Comparison of ENCODE assay signal across 11 mouse cellular contexts in the genomic region with DNA sequence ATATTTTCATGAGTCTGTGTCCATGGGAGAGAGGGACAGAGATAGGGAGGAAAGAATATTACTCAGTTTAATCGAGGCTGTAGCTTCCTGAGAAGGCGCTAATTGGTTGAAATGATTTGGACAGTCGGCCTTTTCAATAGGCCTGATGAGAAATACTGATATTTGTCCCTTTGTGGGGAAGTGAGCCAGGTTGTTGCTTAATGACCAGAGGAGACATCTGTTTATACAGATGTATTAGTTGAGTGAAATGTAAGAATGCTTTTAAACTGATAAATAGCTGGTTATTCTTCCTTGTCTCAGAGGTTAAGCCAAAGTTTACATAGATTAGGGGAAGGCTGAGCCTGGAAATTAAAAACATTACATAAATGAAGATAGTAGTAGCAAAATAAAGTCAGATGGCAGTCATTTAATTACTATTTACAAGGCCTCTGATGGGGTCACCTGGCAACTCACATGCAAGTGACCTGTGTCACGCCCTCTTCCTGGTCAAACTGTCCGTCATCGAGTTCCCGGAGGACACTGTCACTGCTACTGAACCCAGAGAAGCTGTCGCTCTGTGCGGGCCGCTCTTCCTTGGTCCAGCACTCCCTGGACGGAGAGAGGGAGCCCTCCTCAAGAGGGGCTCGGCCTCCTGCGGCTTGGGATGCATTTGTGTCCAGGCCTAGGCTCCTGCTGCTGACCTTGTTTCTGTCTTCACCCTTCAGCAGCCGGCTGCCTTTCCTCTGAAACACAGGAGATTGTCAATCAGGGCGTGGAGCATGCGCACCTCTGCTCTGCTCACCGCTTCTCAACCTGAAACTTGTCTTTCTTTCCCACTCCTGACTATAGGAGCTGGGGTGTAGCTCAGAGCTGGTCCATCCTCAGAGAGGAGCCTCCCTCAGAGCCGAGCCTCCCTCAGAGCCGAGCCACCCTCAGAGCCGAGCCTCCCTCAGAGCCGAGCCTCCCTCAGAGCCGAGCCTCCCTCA. TPM values are rescaled to one million over a fixed set of nuclear protein-coding genes. Genes with fewer than 3 reads are reported as not detected.
DNase-seq lines count a peak whose midpoint lies in the region; ATAC-seq and TF ChIP-seq lines count a peak whose summit lies in the region.
"Had no signal": no experiment of that assay in that cellular context is flagged by ENCODE, and none has a peak within 500 bp of the region (broad histone marks: within the 10 kb centered on the region; RNA-seq: fewer than 3 reads in every experiment).

No protein-coding gene starts in this region.

- peak overlapping the region; percentile 51 for H3K4me3 ChIP-seq in liver, adult 2 months (ENCODE audit: insufficient read depth, low read depth, low read length)
- no peak overlapping the region for H3K4me3 ChIP-seq in embryonic facial prominence, embryonic 14.5 days (ENCODE audit: low read depth, low read length)
- no peak overlapping the region for H3K4me3 ChIP-seq in intestine, postnatal 0 days (ENCODE audit: low read depth, low read length)
- H3K4me3 ChIP-seq in stomach, embryonic 16.5 days (replicated peaks; ENCODE audit: low read length), result 0 out of 2 replicates have a peak overlapping the region, but pooled peaks have one; percentile 10
- H3K4me3 ChIP-seq: limb, embryonic 12.5 days had no signal

- H3K4me2 ChIP-seq in embryonic facial prominence, embryonic 14.5 days (ENCODE audit: low read depth, low read length), result no peak overlapping the region
- H3K4me2 ChIP-seq in intestine, postnatal 0 days (replicated peaks; ENCODE audit: low read depth), result peak overlapping the region; percentile 48
- 0 out of 2 replicates have a peak overlapping the region, but pooled peaks have one; percentile 21 for H3K4me2 ChIP-seq in stomach, embryonic 16.5 days (ENCODE audit: low read depth, low read length)
- H3K4me2 ChIP-seq: limb, embryonic 12.5 days had no signal

- WGBS in liver, adult 2 months, result 49% methylated on average over 22 of the region's 22 CpGs
- WGBS in embryonic facial prominence, embryonic 14.5 days, result 63% methylated on average over 22 of the region's 22 CpGs
- WGBS in intestine, postnatal 0 days, result 60% methylated on average over 22 of the region's 22 CpGs
- WGBS in stomach, embryonic 16.5 days, result 58% methylated on average over 22 of the region's 22 CpGs

- TF ChIP-seq CTCF in liver, adult 2 months (IDR thresholded peaks at IDR 0.05; ENCODE audit: low read depth, low read length), result no peak
- no peak for TF ChIP-seq CTCF in intestine, postnatal 0 days (IDR thresholded peaks at IDR 0.05; ENCODE audit: low read depth)

- ATAC-seq in embryonic facial prominence, embryonic 14.5 days (ENCODE audit: low read depth), result no peak
- ATAC-seq in intestine, postnatal 0 days, result no peak
- ATAC-seq in stomach, embryonic 16.5 days (ENCODE audit: insufficient read depth, low FRiP score), result no peak
- ATAC-seq: Patski had no signal

- H3K4me1 ChIP-seq in liver, adult 2 months (ENCODE audit: control insufficient read depth, insufficient read depth, low read length), result peaks cover 11% of the 10 kb centered on the region
- H3K4me1 ChIP-seq in embryonic facial prominence, embryonic 14.5 days (ENCODE audit: control insufficient read depth, insufficient read depth, low read length), result no peaks in the 10 kb centered on the region
- H3K4me1 ChIP-seq in intestine, postnatal 0 days (replicated peaks; ENCODE audit: control insufficient read depth, insufficient read depth, low read length), result no peaks in the 10 kb centered on the region
- H3K4me1 ChIP-seq in stomach, embryonic 16.5 days (ENCODE audit: control insufficient read depth, insufficient read depth, low read length), result no peaks in the 10 kb centered on the region
- H3K4me1 ChIP-seq: limb, embryonic 12.5 days had no signal

- peak overlapping the region; percentile 91 for H3K27ac ChIP-seq in liver, adult 2 months (replicated peaks; ENCODE audit: insufficient read depth, low read depth, low read length)
- H3K27ac ChIP-seq in embryonic facial prominence, embryonic 14.5 days (replicated peaks; ENCODE audit: low read depth, low read length), result no peak overlapping the region
- peak overlapping the region; percentile 89 for H3K27ac ChIP-seq in intestine, postnatal 0 days (ENCODE audit: low read depth, low read length)
- H3K27ac ChIP-seq in stomach, embryonic 16.5 days (ENCODE audit: low read length), result peak overlapping the region; percentile 33; the same call in 1 of the 2 replicates
- H3K27ac ChIP-seq: limb, embryonic 12.5 days had no signal

- peak overlapping the region; percentile 64 for H3K9ac ChIP-seq in liver, adult 2 months (ENCODE audit: low read depth, low read length)
- peak overlapping the region; percentile 19; the same call in 1 of the 2 replicates for H3K9ac ChIP-seq in embryonic facial prominence, embryonic 14.5 days (ENCODE audit: low read depth, low read length)
- H3K9ac ChIP-seq in intestine, postnatal 0 days (ENCODE audit: low read depth, low read length), result no peak overlapping the region
- peak overlapping the region; percentile 56 for H3K9ac ChIP-seq in stomach, embryonic 16.5 days (ENCODE audit: low read length)
- H3K9ac ChIP-seq: limb, embryonic 12.5 days had no signal

- TF ChIP-seq POLR2A in liver, adult 2 months (IDR thresholded peaks at IDR 0.05; ENCODE audit: extremely low read depth, insufficient read depth, low read length), result no peak

- peaks cover 4% of the 10 kb centered on the region; the same call in 1 of the 2 replicates for H3K9me3 ChIP-seq in embryonic facial prominence, embryonic 14.5 days (ENCODE audit: control insufficient read depth, low read length)
- 0 out of 2 replicates have a peak, but pooled peaks cover 2% of the 10 kb centered on the region for H3K9me3 ChIP-seq in intestine, postnatal 0 days (ENCODE audit: control insufficient read depth)
- H3K9me3 ChIP-seq in stomach, embryonic 16.5 days (replicated peaks; ENCODE audit: control insufficient read depth, low read length), result peaks cover 14% of the 10 kb centered on the region; the same call in 1 of the 2 replicates

- H3K27me3 ChIP-seq in liver, adult 2 months (ENCODE audit: control insufficient read depth, insufficient read depth, low read length), result no peaks in the 10 kb centered on the region
- H3K27me3 ChIP-seq in embryonic facial prominence, embryonic 14.5 days (replicated peaks; ENCODE audit: control insufficient read depth, insufficient read depth, low read length), result no peaks in the 10 kb centered on the region
- H3K27me3 ChIP-seq in intestine, postnatal 0 days (replicated peaks; ENCODE audit: control insufficient read depth, insufficient read depth, low read length), result no peaks in the 10 kb centered on the region
- H3K27me3 ChIP-seq in stomach, embryonic 16.5 days (ENCODE audit: control insufficient read depth, insufficient read depth, low read length), result no peaks in the 10 kb centered on the region
- H3K27me3 ChIP-seq: limb, embryonic 12.5 days; Patski had no signal

- DNase-seq in liver, adult 2 months (ENCODE audit: extremely low read depth, low read depth, low spot score), result peak; percentile 93
- DNase-seq in liver, result no peak
- no peak for DNase-seq in embryonic facial prominence, embryonic 14.5 days (ENCODE audit: low spot score)
- no peak for DNase-seq in gastrocnemius, postnatal 25 days
- DNase-seq in layer of hippocampus, postnatal 25 days (ENCODE audit: extremely low spot score in 1 of 2, low spot score in 1 of 2), result no peak
- DNase-seq in lung, postnatal 25 days (ENCODE audit: low spot score), result no peak
- DNase-seq: cerebellum, adult 8-10 months had no signal

- H3K36me3 ChIP-seq in liver, adult 2 months (ENCODE audit: control insufficient read depth, insufficient read depth, low read length), result no peaks in the 10 kb centered on the region
- H3K36me3 ChIP-seq in embryonic facial prominence, embryonic 14.5 days (ENCODE audit: control insufficient read depth, insufficient read depth, low read length), result peaks cover 48% of the 10 kb centered on the region
- peaks cover 7% of the 10 kb centered on the region; the same call in 1 of the 2 replicates for H3K36me3 ChIP-seq in intestine, postnatal 0 days (ENCODE audit: control insufficient read depth, insufficient read depth)
- H3K36me3 ChIP-seq in stomach, embryonic 16.5 days (ENCODE audit: control insufficient read depth, insufficient read depth, low read length), result no peaks in the 10 kb centered on the region

- H3K79me2 ChIP-seq in liver, adult 2 months (ENCODE audit: control insufficient read depth, insufficient read depth, low read length), result no peaks in the 10 kb centered on the region

RNA-seq across cellular contexts. Expression of a gene that starts 40.6 kb away (rescaled TPM):
- 25.7 and 27.8 TPM in 2 replicates for total RNA-seq in liver, adult 2 months (2014; rRNA removed)
- polyA plus RNA-seq in liver, adult 2 months (2012; rRNA removed), result 5.6 and 6.1 TPM in 2 replicates
- polyA plus RNA-seq in embryonic facial prominence, embryonic 14.5 days (2014; fragmentation: Nextera tagmentation; extraction: Ambion mirVana), result 117 and 122 TPM in 2 replicates
- 87.1 and 95.3 TPM in 2 replicates for polyA plus RNA-seq in intestine, postnatal 0 days (2015; fragmentation: Nextera tagmentation; extraction: Ambion mirVana)
- polyA plus RNA-seq in stomach, embryonic 16.5 days (2015; fragmentation: Nextera tagmentation; extraction: Ambion mirVana), result 153 TPM in 2 replicates
- 10 to 100 TPM; 34.1 to 38.5 TPM for total RNA-seq in gastrocnemius, postnatal 25 days (2021)
- total RNA-seq in layer of hippocampus, postnatal 25 days (2021), result 10 to 100 TPM; 57.1 to 57.5 TPM

RNA-seq across cellular contexts. Expression of a gene that starts 54.9 kb away (rescaled TPM):
- 0.37 and 0.54 TPM in 2 replicates for total RNA-seq in liver, adult 2 months (2014; rRNA removed)
- polyA plus RNA-seq in liver, adult 2 months (2012; rRNA removed), result 0.24 and 0.29 TPM in 2 replicates
- 20.3 and 20.6 TPM in 2 replicates for polyA plus RNA-seq in embryonic facial prominence, embryonic 14.5 days (2014; fragmentation: Nextera tagmentation; extraction: Ambion mirVana)
- polyA plus RNA-seq in intestine, postnatal 0 days (2015; fragmentation: Nextera tagmentation; extraction: Ambion mirVana), result 2.8 and 3.4 TPM in 2 replicates
- 8.4 and 10.6 TPM in 2 replicates for polyA plus RNA-seq in stomach, embryonic 16.5 days (2015; fragmentation: Nextera tagmentation; extraction: Ambion mirVana)
- 1 to 10 TPM; 4.7 to 5.1 TPM for total RNA-seq in gastrocnemius, postnatal 25 days (2021)
- 10 to 100 TPM; 32.0 to 33.8 TPM for total RNA-seq in layer of hippocampus, postnatal 25 days (2021)

Comparison
In these comparisons a context has a peak if more than half of its experiments do, and no peak if none do; other contexts are left out.
1. H3K4me3 ChIP-seq: peak in liver, adult 2 months (single experiment) and stomach, embryonic 16.5 days (single experiment); none in embryonic facial prominence, embryonic 14.5 days (single experiment) and intestine, postnatal 0 days (single experiment).
2. RNA of a gene that starts 40.6 kb away (polyA plus RNA-seq): 153 TPM in stomach, embryonic 16.5 days, 117 to 122 TPM in embryonic facial prominence, embryonic 14.5 days and 87.1 to 95.3 TPM in intestine, postnatal 0 days; 5.6 to 6.1 TPM in liver, adult 2 months; every median in the first group is over 10 times any median in the second.